8 mouse cellular contexts compared by ENCODE assay signal in genomic region chr12:85288486-85289156, GRCm38 (mm10). TPM values are rescaled to one million over a fixed set of nuclear protein-coding genes. Genes with fewer than 3 reads are reported as not detected.
DNase-seq lines count a peak whose midpoint lies in the region; ATAC-seq and TF ChIP-seq lines count a peak whose summit lies in the region.

Gene Zc2hc1c (plus strand): TSS chr12:85288591.

- H3K4me3 ChIP-seq in CH12.LX (replicated peaks in 1 of 3; ENCODE audit: low read depth in 2 of 3, low read length in 2 of 3, poor library complexity in 1 of 3): peak within 1 kb of the TSS in 2 of 3 experiments; percentile 13 to 44
- peak within 1 kb of the TSS; percentile 62 for H3K4me3 ChIP-seq in layer of hippocampus, adult 2 months
- peak within 1 kb of the TSS; percentile 72 for H3K4me3 ChIP-seq in lung, adult 2 months (replicated peaks; ENCODE audit: extremely low read depth, low read depth, low read length)
- H3K4me3 ChIP-seq in neural tube, embryonic 15.5 days (replicated peaks): peak within 1 kb of the TSS; percentile 51
- peak within 1 kb of the TSS; percentile 95 for H3K4me3 ChIP-seq in testis, adult 2 months (ENCODE audit: control insufficient read depth, low read depth, low read length)

- H3K9me3 ChIP-seq in CH12.LX (replicated peaks; ENCODE audit: low read length): peaks cover 8% of the 10 kb centered on the region
- no peaks in the 10 kb centered on the region for H3K9me3 ChIP-seq in neural tube, embryonic 15.5 days (replicated peaks)

- peak within 1 kb of the TSS; percentile 57; the same call in 1 of the 2 replicates for H3K27ac ChIP-seq in CH12.LX (ENCODE audit: insufficient read depth, low read depth)
- H3K27ac ChIP-seq in layer of hippocampus, adult 2 months: peak within 1 kb of the TSS; percentile 58
- H3K27ac ChIP-seq in neural tube, embryonic 15.5 days (replicated peaks): peak within 1 kb of the TSS; percentile 58
- H3K27ac ChIP-seq in testis, adult 2 months (ENCODE audit: control insufficient read depth, insufficient read depth, low read depth, low read length): peak within 1 kb of the TSS; percentile 87

- peak within 1 kb of the TSS; percentile 13; the same call in 1 of the 2 replicates for H3K9ac ChIP-seq in CH12.LX (ENCODE audit: insufficient read depth, low read depth)
- H3K9ac ChIP-seq in neural tube, embryonic 15.5 days (replicated peaks): peak within 1 kb of the TSS; percentile 55

- in situ Hi-C loops in CH12.LX (cut with MboI; ENCODE audit: low pct_ligation_motif_present, low pct_unique_long_range_greater_than_20kb, low sequenced_read_pairs): no loop called here

- H3K27me3 ChIP-seq in CH12.LX (replicated peaks): peaks cover 13% of the 10 kb centered on the region
- 0 out of 2 replicates have a peak, but pooled peaks cover 4% of the 10 kb centered on the region for H3K27me3 ChIP-seq in neural tube, embryonic 15.5 days (replicated peaks)
- no peaks in the 10 kb centered on the region for H3K27me3 ChIP-seq in testis, adult 2 months (ENCODE audit: control insufficient read depth, insufficient read depth, low read length)

- dilution Hi-C loops in CH12.LX (cut with MboI; ENCODE audit: extremely low pct_ligation_motif_present, extremely low pct_unique_long_range_greater_than_20kb, low sequenced_read_pairs): no loop called here

- TF ChIP-seq EP300 in CH12.LX (IDR thresholded peaks at IDR 0.05; ENCODE audit: low read length): peak; percentile 71

- H3K4me2 ChIP-seq in CH12.LX (ENCODE audit: insufficient read depth, low read depth, poor library complexity, severe bottlenecking): peak within 1 kb of the TSS; percentile 77
- H3K4me2 ChIP-seq in neural tube, embryonic 15.5 days: peak within 1 kb of the TSS; percentile 93

- ATAC-seq in neural tube, embryonic 15.5 days (ENCODE audit: low FRiP score): peak; percentile 93

- TF ChIP-seq POLR2A in CH12.LX (IDR thresholded peaks at IDR 0.05; ENCODE audit: low read depth, low read length): no peak
- TF ChIP-seq POLR2A in lung, adult 2 months (IDR thresholded peaks at IDR 0.05; ENCODE audit: borderline replicate concordance, extremely low read depth, low read depth, low read length): 0 out of 2 replicates have a peak, but pooled peaks have one; percentile 28
- TF ChIP-seq POLR2A in testis, adult 2 months (IDR thresholded peaks at IDR 0.05; ENCODE audit: control insufficient read depth, low read depth, low read length): peak; percentile 66; the same call in 1 of the 2 replicates

- TF ChIP-seq CTCF in CH12.LX (conservative IDR thresholded peaks at IDR 0.05 in 1 of 2, IDR thresholded peaks at IDR 0.05 in 1 of 2; ENCODE audit: low read depth in 2 of 2, low read length in 2 of 2): no peak
- no peak for TF ChIP-seq CTCF in layer of hippocampus, adult 2 months (conservative IDR thresholded peaks at IDR 0.05)
- no peak for TF ChIP-seq CTCF in lung, adult 2 months (IDR thresholded peaks at IDR 0.05; ENCODE audit: insufficient read depth, low read length)
- no peak for TF ChIP-seq CTCF in testis, adult 2 months (IDR thresholded peaks at IDR 0.05; ENCODE audit: control insufficient read depth, insufficient read depth, insufficient replicate concordance, low read depth, low read length)

- peaks cover 7 to 37% of the 10 kb centered on the region in 2 experiments; a peak in 3 of 4 replicates for H3K4me1 ChIP-seq in CH12.LX (ENCODE audit: control insufficient read depth in 1 of 2, insufficient read depth in 2 of 2)
- H3K4me1 ChIP-seq in lung, adult 2 months (ENCODE audit: control insufficient read depth, insufficient read depth, low read length): peaks cover 5% of the 10 kb centered on the region
- peaks cover 21% of the 10 kb centered on the region for H3K4me1 ChIP-seq in neural tube, embryonic 15.5 days
- peaks cover 19% of the 10 kb centered on the region for H3K4me1 ChIP-seq in testis, adult 2 months (ENCODE audit: control insufficient read depth, insufficient read depth, low read length)

- DNase-seq in CH12.LX (ENCODE audit: extremely low read depth): peak; percentile 94
- peak; percentile 91 for DNase-seq in brain, adult 2 months (ENCODE audit: low read depth, low spot score)
- peak; percentile 95 for DNase-seq in forelimb bud, embryonic 11.5 days (ENCODE audit: low read depth, low spot score)
- peak; percentile 92 for DNase-seq in heart, postnatal 4 days
- DNase-seq in layer of hippocampus, adult 2 months (ENCODE audit: low spot score in 2 of 2): peak; percentile 57 to 76
- DNase-seq in lung, adult 2 months: peak; percentile 85

- H3K79me2 ChIP-seq in CH12.LX (replicated peaks; ENCODE audit: control insufficient read depth, extremely low read depth, insufficient read depth, poor library complexity, severe bottlenecking): no peaks in the 10 kb centered on the region

- no peak for TF ChIP-seq RAD21 in CH12.LX (IDR thresholded peaks at IDR 0.05; ENCODE audit: low read depth, low read length)

- WGBS in lung, adult 2 months: 4% methylated on average over 30 of the region's 31 CpGs
- 4% methylated on average over 30 of the region's 31 CpGs for WGBS in neural tube, embryonic 15.5 days

- no peaks in the 10 kb centered on the region for H3K36me3 ChIP-seq in CH12.LX (replicated peaks in 1 of 2; ENCODE audit: control insufficient read depth in 1 of 2, insufficient read depth in 1 of 2, low read length in 1 of 2)
- H3K36me3 ChIP-seq in neural tube, embryonic 15.5 days: no peaks in the 10 kb centered on the region
- H3K36me3 ChIP-seq in testis, adult 2 months (ENCODE audit: control insufficient read depth, insufficient read depth, low read length): peaks cover 2% of the 10 kb centered on the region

TF ChIP-seq in CH12.LX, 34 proteins besides CTCF, POLR2A, EP300 and RAD21:
- no peak for TF ChIP-seq JUN (IDR thresholded peaks at IDR 0.05; ENCODE audit: insufficient read depth, low read depth, low read length)
- TF ChIP-seq TCF12 (IDR thresholded peaks at IDR 0.05; ENCODE audit: low read depth, low read length): peak; percentile 81
- TF ChIP-seq NRF1 (IDR thresholded peaks at IDR 0.05; ENCODE audit: low read depth, low read length): peak; percentile 83
- TF ChIP-seq IRF4 (IDR thresholded peaks at IDR 0.05; ENCODE audit: low read depth, low read length): peak; percentile 59; the same call in 1 of the 2 replicates
- peak; percentile 83 for TF ChIP-seq MAX (IDR thresholded peaks at IDR 0.05; ENCODE audit: low read length)
- no peak for TF ChIP-seq USF2 (conservative IDR thresholded peaks at IDR 0.05; ENCODE audit: low read depth, low read length)
- TF ChIP-seq USF1 (IDR thresholded peaks at IDR 0.05; ENCODE audit: low read depth, low read length): no peak
- no peak for TF ChIP-seq KAT2A (IDR thresholded peaks at IDR 0.05; ENCODE audit: insufficient replicate concordance, low read length)
- no peak for TF ChIP-seq ZC3H11A (IDR thresholded peaks at IDR 0.05; ENCODE audit: low read depth, low read length)
- no peak for TF ChIP-seq CHD1 (IDR thresholded peaks at IDR 0.05; ENCODE audit: low read depth, low read length)
- no peak for TF ChIP-seq NELFE (IDR thresholded peaks at IDR 0.05; ENCODE audit: low read depth, low read length)
- peak; percentile 70 for TF ChIP-seq ETS1 (conservative IDR thresholded peaks at IDR 0.05; ENCODE audit: low read depth, low read length)
- peak; percentile 85 for TF ChIP-seq MXI1 (IDR thresholded peaks at IDR 0.05; ENCODE audit: low read depth, low read length)
- TF ChIP-seq MYC (IDR thresholded peaks at IDR 0.05; ENCODE audit: low read depth, low read length): peak; percentile 80
- TF ChIP-seq SMC3 (IDR thresholded peaks at IDR 0.05; ENCODE audit: low read depth, low read length): 0 out of 2 replicates have a peak, but pooled peaks have one; percentile 17
- TF ChIP-seq GABPA (IDR thresholded peaks at IDR 0.05; ENCODE audit: insufficient replicate concordance, low read depth, low read length): no peak
- TF ChIP-seq PAX5 (IDR thresholded peaks at IDR 0.05; ENCODE audit: low read length): no peak
- peak; percentile 54; the same call in 1 of the 2 replicates for TF ChIP-seq CHD2 (IDR thresholded peaks at IDR 0.05; ENCODE audit: low read length)
- peak; percentile 79 for TF ChIP-seq MAZ (IDR thresholded peaks at IDR 0.05; ENCODE audit: low read depth, low read length)
- peak; percentile 87 for TF ChIP-seq RCOR1 (conservative IDR thresholded peaks at IDR 0.05; ENCODE audit: low read depth, low read length)
- no peak for TF ChIP-seq POLR2AphosphoS2 (IDR thresholded peaks at IDR 0.05; ENCODE audit: low read depth, low read length)
- no peak for TF ChIP-seq ZKSCAN1 (IDR thresholded peaks at IDR 0.05; ENCODE audit: borderline replicate concordance, low read depth, low read length)
- TF ChIP-seq MAFK (IDR thresholded peaks at IDR 0.05; ENCODE audit: insufficient replicate concordance, low read length): 0 out of 2 replicates have a peak, but pooled peaks have one; percentile 15
- TF ChIP-seq ZNF384 (IDR thresholded peaks at IDR 0.05; ENCODE audit: low read depth, low read length): no peak
- no peak for TF ChIP-seq TBP (conservative IDR thresholded peaks at IDR 0.05; ENCODE audit: low read depth, low read length)
- peak; percentile 88 for TF ChIP-seq SIN3A (IDR thresholded peaks at IDR 0.05; ENCODE audit: low read length)
- peak; percentile 69; the same call in 1 of the 2 replicates for TF ChIP-seq MEF2A (IDR thresholded peaks at IDR 0.05; ENCODE audit: borderline replicate concordance, low read depth, low read length)
- TF ChIP-seq JUND (conservative IDR thresholded peaks at IDR 0.05; ENCODE audit: low read depth, low read length): no peak
- peak; percentile 18; the same call in 1 of the 2 replicates for TF ChIP-seq HCFC1 (IDR thresholded peaks at IDR 0.05; ENCODE audit: low read depth, low read length)
- no peak for TF ChIP-seq UBTF (IDR thresholded peaks at IDR 0.05; ENCODE audit: low read depth, low read length)
- TF ChIP-seq BHLHE40 (IDR thresholded peaks at IDR 0.05; ENCODE audit: low read depth, low read length): peak; percentile 97
- TF ChIP-seq ELF1 (IDR thresholded peaks at IDR 0.05; ENCODE audit: low read depth, low read length): peak; percentile 22; the same call in 1 of the 2 replicates
- TF ChIP-seq ZMIZ1 (IDR thresholded peaks at IDR 0.05; ENCODE audit: low read depth, low read length): no peak
- no peak for TF ChIP-seq E2F4 (IDR thresholded peaks at IDR 0.05; ENCODE audit: insufficient replicate concordance, low read depth, low read length)

RNA-seq across cellular contexts. Expression of gene Zc2hc1c, which starts in this region (rescaled TPM):
- 0.08 and 0.13 TPM in 2 replicates for total RNA-seq in CH12.LX (2012; rRNA removed)
- total RNA-seq in CH12.LX (2014; rRNA removed): not detected in 2 replicates
- 0.13 and 0.19 TPM in 2 replicates for polyA plus RNA-seq in CH12.LX (2012; ENCODE audit: insufficient read length, low read depth)
- 1 to 10 TPM in 1 of 2 experiments, under 1 TPM in 1; 0.98 to 1.2 TPM for total RNA-seq in heart, postnatal 4 days (2021)
- 1 to 10 TPM; 1.2 to 1.3 TPM for total RNA-seq in layer of hippocampus, adult 2 months (2021)
- 1.5 and 1.7 TPM in 2 replicates for polyA plus RNA-seq in lung, adult 2 months (2012; rRNA removed)
- polyA plus RNA-seq in neural tube, embryonic 15.5 days (2015; fragmentation: Nextera tagmentation; extraction: Ambion mirVana): 1.4 TPM in 2 replicates
- 11.6 and 13.7 TPM in 2 replicates for polyA plus RNA-seq in testis, adult 2 months (2012; rRNA removed)

Comparison
In these comparisons a context has a peak if more than half of its experiments do, and no peak if none do; other contexts are left out.
1. Peak in every context shown above with its lines: DNase-seq, ATAC-seq, H3K4me3 ChIP-seq and H3K27ac ChIP-seq.
2. Peak in DNase-seq, H3K4me3 ChIP-seq, H3K27ac ChIP-seq, H3K9ac ChIP-seq and H3K4me2 ChIP-seq in CH12.LX; RNA of the gene not detected or under 1 TPM.
3. H3K4me3 ChIP-seq: peak in every context shown above with its lines; median percentile 95 in testis, adult 2 months; 72 in lung, adult 2 months; 62 in layer of hippocampus, adult 2 months; 51 in neural tube, embryonic 15.5 days; 28 in CH12.LX.